Mouse (Mus musculus) G1E (cell line): ENCODE data around the gene Snupn.

Experiments used
- CTCF ChIP-seq: IDR thresholded peaks from 2 replicates; pipeline ENCODE4 v1.5.1; 2012; ENCODE audit warnings: low read depth, low read length, inconsistent platforms, mixed read lengths
- GATA1 ChIP-seq: IDR thresholded peaks from 2 replicates; pipeline ENCODE4 v1.6.1; 2012; ENCODE audit warnings: borderline replicate concordance, low read length, inconsistent platforms, mixed read lengths
- POLR2AphosphoS5 ChIP-seq: IDR thresholded peaks from 2 replicates; pipeline ENCODE4 v1.6.1; 2012; ENCODE audit warnings: low read depth, low read length, inconsistent platforms; ENCODE audit not compliant: insufficient replicate concordance
- TAL1 ChIP-seq: conservative IDR thresholded peaks from 2 replicates; pipeline ENCODE4 v1.6.1; 2012; ENCODE audit warnings: low read depth, low read length, inconsistent platforms, mixed read lengths

GRCm38 (mm10) chr9:57012895-57013294 is 62.2 kb downstream of the Snupn start:
- TF ChIP-seq CTCF = no peak
- TF ChIP-seq POLR2AphosphoS5 = no peak
- no peak for TF ChIP-seq GATA1
- no peak for TF ChIP-seq TAL1
